Mouse (Mus musculus) myocyte (in vitro differentiated cells): ENCODE results near the gene Rnd3. TPM values are rescaled to one million over a fixed set of nuclear protein-coding genes. Genes with fewer than 3 reads are reported as not detected.

Source experiments
- H3K27me3 ChIP-seq: one replicate; pipeline ENCODE4 v1.6.1; 2011; ENCODE audit not compliant: control insufficient read depth, insufficient read depth, insufficient read length
- H3K36me3 ChIP-seq: one replicate; pipeline ENCODE4 v1.6.1; 2011; ENCODE audit not compliant: control insufficient read depth, insufficient read depth
- H3K4me2 ChIP-seq: one replicate; pipeline ENCODE4 v1.6.1; 2011; ENCODE audit warnings: low read depth, control low read depth
- H3K4me3 ChIP-seq: one replicate; pipeline ENCODE4 v1.5.1; 2011; ENCODE audit warnings: mild to moderate bottlenecking, control low read depth, moderate library complexity
- H3K79me2 ChIP-seq: one replicate; pipeline ENCODE4 v1.6.1; 2011; ENCODE audit not compliant: control insufficient read depth, insufficient read depth
- H3ac ChIP-seq: one replicate; pipeline ENCODE4 v1.6.1; 2011; ENCODE audit not compliant: control insufficient read depth, insufficient read length
- CEBPB ChIP-seq: IDR thresholded peaks from 2 replicates; pipeline ENCODE4 v1.6.1; 2011; ENCODE audit warnings: mild to moderate bottlenecking, moderate library complexity; ENCODE audit not compliant: poor library complexity, insufficient read depth, severe bottlenecking
- E2F4 ChIP-seq: IDR thresholded peaks from one replicate; pipeline ENCODE4 v1.6.1; 2011; ENCODE audit warnings: mild to moderate bottlenecking, control low read depth, moderate library complexity; ENCODE audit not compliant: insufficient read depth
- MAX ChIP-seq: IDR thresholded peaks from one replicate; pipeline ENCODE4 v1.6.1; 2011; ENCODE audit warnings: low read depth, mild to moderate bottlenecking, control low read depth
- MYOD1 ChIP-seq, 3 experiments: IDR thresholded peaks; one replicate each; pipeline ENCODE4 v1.6.1; 2011; ENCODE audit warnings: control low read depth in 2 of 3, low read depth in 2 of 3, mild to moderate bottlenecking in 2 of 3, moderate library complexity in 1 of 3; ENCODE audit not compliant: insufficient read length in 2 of 3, control insufficient read depth in 1 of 3
- MYOG ChIP-seq, 3 experiments: IDR thresholded peaks; one replicate each; pipeline ENCODE4 v1.6.1; 2011; ENCODE audit warnings: control low read depth in 2 of 3, low read depth in 2 of 3, mild to moderate bottlenecking in 2 of 3; ENCODE audit not compliant: insufficient read length in 2 of 3, control insufficient read depth in 1 of 3, insufficient read depth in 1 of 3
- POLR2A ChIP-seq: IDR thresholded peaks from one replicate; pipeline ENCODE4 v1.6.1; 2011; ENCODE audit warnings: low read depth, mild to moderate bottlenecking, control low read depth, moderate library complexity; ENCODE audit not compliant: insufficient read length
- POLR2AphosphoS2 ChIP-seq: IDR thresholded peaks from one replicate; pipeline ENCODE4 v1.6.1; 2011; ENCODE audit warnings: low read depth, control low read depth; ENCODE audit not compliant: insufficient read length
- REST ChIP-seq: IDR thresholded peaks from one replicate; pipeline ENCODE4 v1.6.1; 2011; ENCODE audit warnings: mild to moderate bottlenecking, control low read depth, moderate library complexity; ENCODE audit not compliant: insufficient read depth, insufficient read length
- SRF ChIP-seq: IDR thresholded peaks from one replicate; pipeline ENCODE4 v1.6.1; 2011; ENCODE audit warnings: low read depth; ENCODE audit not compliant: control insufficient read depth, insufficient read length
- TCF12 ChIP-seq: IDR thresholded peaks from one replicate; pipeline ENCODE4 v1.6.1; 2011; ENCODE audit warnings: mild to moderate bottlenecking, control low read depth; ENCODE audit not compliant: poor library complexity, insufficient read depth, severe bottlenecking
- TCF3 ChIP-seq: IDR thresholded peaks from one replicate; pipeline ENCODE4 v1.6.1; 2011; ENCODE audit warnings: low read depth, control low read depth; ENCODE audit not compliant: insufficient read length
- USF1 ChIP-seq: IDR thresholded peaks from one replicate; pipeline ENCODE4 v1.6.1; 2011; ENCODE audit warnings: low read depth, mild to moderate bottlenecking, control low read depth, moderate library complexity
- polyA plus RNA-seq: library from polyadenylated mRNA; unstranded; fragments of >200 nt; fragmentation: generic; extraction: Trizol; gene quantifications from one replicate; pipeline ENCODE4 v1.2.1, GENCODE M21; 2012; ENCODE audit warnings: missing spikeins

Rnd3 gene
- polyA plus RNA-seq, 1 experiment: 10.3 TPM

DNA sequence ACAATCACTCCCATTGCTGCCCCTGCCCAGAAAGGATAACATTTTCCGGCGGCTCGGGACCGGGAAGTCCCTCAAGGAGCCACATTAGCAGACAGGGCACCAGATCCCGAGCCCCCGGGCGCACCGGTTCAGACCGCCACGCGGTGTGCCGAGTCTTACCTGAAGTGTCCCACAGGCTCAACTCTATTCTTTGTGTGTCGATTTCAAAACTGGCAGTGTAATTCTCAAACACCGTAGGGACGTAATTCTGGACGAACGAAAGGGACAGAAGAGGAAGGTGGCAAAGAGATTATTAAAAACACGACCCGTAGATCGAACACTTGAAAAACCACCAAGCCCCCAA is 875 bp downstream of the Rnd3 start:
- Histone ChIP-seq H3K4me2 (peak overlapping the region; percentile 44), H3K4me3 (peak overlapping the region; percentile 100), H3ac (peak overlapping the region; percentile 51), H3K36me3 (peaks cover 6% of the 10 kb centered on the region), H3K27me3 (no peaks in the 10 kb centered on the region), H3K79me2 (peaks cover 57% of the 10 kb centered on the region)
- TF ChIP-seq TCF12: no peak
- no peak for TF ChIP-seq CEBPB
- no peak for TF ChIP-seq MYOG (IDR thresholded peaks at IDR 0.05; ENCODE audit: control insufficient read depth in 1 of 3, insufficient read depth in 1 of 3, insufficient read length in 2 of 3, low read depth in 2 of 3)
- no peak for TF ChIP-seq MAX
- TF ChIP-seq E2F4: no peak
- no peak for TF ChIP-seq USF1
- TF ChIP-seq POLR2AphosphoS2: no peak
- no peak for TF ChIP-seq POLR2A

GRCm38 (mm10) chr2:51147318-51148064 is 1.4 kb downstream of the Rnd3 start:
- Histone ChIP-seq H3K4me2 (peak overlapping the region; percentile 71), H3K27me3 (no peaks in the 10 kb centered on the region), H3K36me3 (peaks cover 7% of the 10 kb centered on the region), H3K79me2 (peaks cover 62% of the 10 kb centered on the region), H3K4me3 (peak overlapping the region; percentile 100), H3ac (peak overlapping the region; percentile 51)
- TF ChIP-seq POLR2AphosphoS2 (peak; percentile 44), MAX (no peak), MYOG (IDR thresholded peaks at IDR 0.05; ENCODE audit: control insufficient read depth in 1 of 3, insufficient read depth in 1 of 3, insufficient read length in 2 of 3, low read depth in 2 of 3) (peak in 2 of 3 experiments; percentile 45 to 83), TCF3 (peak; percentile 41), MYOD1 (IDR thresholded peaks at IDR 0.05; ENCODE audit: control insufficient read depth in 1 of 3, insufficient read length in 2 of 3, low read depth in 2 of 3) (no peak), POLR2A (peak; percentile 47), TCF12 (peak; percentile 1)

GRCm38 (mm10) chr2:51146871-51147317 is 2.0 kb downstream of the Rnd3 start:
- TF ChIP-seq POLR2A: peak; percentile 62
- TF ChIP-seq POLR2AphosphoS2: peak; percentile 66
- TF ChIP-seq USF1: no peak
- H3K4me2 ChIP-seq: peak overlapping the region; percentile 71
- H3K4me3 ChIP-seq: peak overlapping the region; percentile 100
- no peaks in the 10 kb centered on the region for H3K27me3 ChIP-seq
- H3K36me3 ChIP-seq: peaks cover 7% of the 10 kb centered on the region
- H3ac ChIP-seq: peak overlapping the region; percentile 51
- H3K79me2 ChIP-seq: peaks cover 68% of the 10 kb centered on the region

DNA sequence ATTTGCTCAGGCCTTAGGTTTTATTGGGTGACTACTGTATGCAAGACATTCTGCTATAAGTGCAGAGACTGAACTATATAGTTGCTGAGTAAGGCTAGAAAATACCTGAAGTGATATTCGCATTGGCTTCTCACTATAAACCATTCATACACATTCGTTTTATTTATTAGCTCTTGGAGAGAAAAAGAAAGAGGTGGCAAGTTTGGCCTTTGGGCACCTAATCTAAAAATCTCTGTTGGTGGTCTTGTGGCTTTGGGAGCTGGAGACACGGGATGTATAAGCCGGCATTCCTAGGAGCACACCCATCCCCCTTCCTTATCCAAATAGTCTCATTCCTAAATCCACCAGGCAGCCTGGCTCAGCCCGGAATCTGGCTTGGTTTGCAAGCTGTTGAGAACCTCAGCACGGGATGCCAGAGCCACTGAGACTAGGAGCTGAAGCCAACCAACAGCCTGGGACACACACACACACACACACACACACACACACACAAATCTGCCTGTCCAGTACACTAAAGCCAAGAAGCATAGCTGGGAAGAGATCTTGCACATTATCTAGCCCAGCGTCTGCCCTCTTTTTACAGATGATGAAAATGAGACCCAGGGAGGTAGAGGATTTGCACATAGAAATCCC is 3.0 kb downstream of the Rnd3 start:
- Histone ChIP-seq H3ac (no peak overlapping the region), H3K4me2 (peak overlapping the region; percentile 71), H3K4me3 (peak overlapping the region; percentile 100), H3K27me3 (no peaks in the 10 kb centered on the region), H3K36me3 (peaks cover 7% of the 10 kb centered on the region), H3K79me2 (peaks cover 77% of the 10 kb centered on the region)
- TF ChIP-seq CEBPB (no peak), REST (no peak), POLR2AphosphoS2 (no peak), TCF3 (no peak), TCF12 (no peak), MYOG (IDR thresholded peaks at IDR 0.05; ENCODE audit: control insufficient read depth in 1 of 3, insufficient read depth in 1 of 3, insufficient read length in 2 of 3, low read depth in 2 of 3) (no peak), MYOD1 (IDR thresholded peaks at IDR 0.05; ENCODE audit: control insufficient read depth in 1 of 3, insufficient read length in 2 of 3, low read depth in 2 of 3) (no peak), E2F4 (no peak), USF1 (no peak), SRF (no peak), POLR2A (no peak), MAX (no peak)

DNA sequence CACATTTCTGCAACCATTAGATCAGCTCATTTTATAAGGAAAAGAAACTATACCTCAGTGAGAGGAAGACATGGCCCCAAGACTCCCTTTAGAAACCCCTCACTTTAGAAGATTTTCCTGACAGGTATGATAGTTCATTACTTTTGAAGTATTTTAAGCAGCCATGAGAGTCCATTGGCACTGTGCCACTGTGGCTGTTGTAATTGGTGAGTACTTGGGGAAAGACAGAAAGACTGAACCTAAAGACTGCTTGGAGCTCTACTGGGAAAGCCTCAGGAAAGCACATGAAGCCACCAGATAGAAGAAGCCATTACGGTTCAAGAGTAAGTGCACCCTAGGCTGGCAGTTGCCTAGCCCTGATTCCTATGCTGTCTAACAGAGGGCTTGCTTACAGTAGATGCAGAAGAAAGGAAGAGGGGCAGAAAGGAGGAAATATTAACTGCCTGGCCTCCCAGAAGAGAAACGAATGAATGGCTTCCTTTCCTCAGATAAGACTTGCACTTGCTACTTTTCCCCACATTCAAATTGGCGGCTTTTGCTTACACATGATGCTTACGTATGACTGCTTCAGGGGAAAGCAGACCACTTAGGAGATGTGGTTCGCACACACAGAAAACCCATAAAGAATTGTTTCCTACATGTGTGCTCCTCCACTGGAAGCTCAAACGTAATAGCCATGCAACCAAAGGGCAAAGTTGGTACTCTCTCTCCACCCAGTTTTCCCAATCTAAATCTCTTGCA is 4.4 kb downstream of the Rnd3 start:
- Histone ChIP-seq H3ac (no peak overlapping the region), H3K4me2 (peak overlapping the region; percentile 74), H3K79me2 (peaks cover 89% of the 10 kb centered on the region), H3K27me3 (no peaks in the 10 kb centered on the region), H3K4me3 (peak overlapping the region; percentile 100), H3K36me3 (peaks cover 7% of the 10 kb centered on the region)
- TF ChIP-seq TCF12 (no peak), CEBPB (no peak), REST (no peak), MYOG (IDR thresholded peaks at IDR 0.05; ENCODE audit: control insufficient read depth in 1 of 3, insufficient read depth in 1 of 3, insufficient read length in 2 of 3, low read depth in 2 of 3) (no peak), USF1 (no peak), POLR2A (no peak), POLR2AphosphoS2 (no peak), E2F4 (no peak)
